Mouse (Mus musculus) regulatory T cell (primary cell): Measurements from ENCODE around the gene Gemin5.

Source experiments
- in situ Hi-C: fragments of 300-600 bp; cut with MboI, MseI; formaldehyde crosslinking; loops from one replicate; pipeline ENCODE4 v1.15.1; 2025; ENCODE audit warnings: high pct_unique_total_duplicates

Gene Gemin5

GRCm38 (mm10) chr11:58171459-58172091, 3.2 kb upstream of the Gemin5 start, which contains the start of gene Mrpl22:
Mrpl22 (plus strand) TSS chr11:58171661.
- in situ Hi-C loops, result loop anchor here (5.0 kb wide), 1 partner anchor 136 kb away; the partner anchor contains the start of gene Zfp692

DNA sequence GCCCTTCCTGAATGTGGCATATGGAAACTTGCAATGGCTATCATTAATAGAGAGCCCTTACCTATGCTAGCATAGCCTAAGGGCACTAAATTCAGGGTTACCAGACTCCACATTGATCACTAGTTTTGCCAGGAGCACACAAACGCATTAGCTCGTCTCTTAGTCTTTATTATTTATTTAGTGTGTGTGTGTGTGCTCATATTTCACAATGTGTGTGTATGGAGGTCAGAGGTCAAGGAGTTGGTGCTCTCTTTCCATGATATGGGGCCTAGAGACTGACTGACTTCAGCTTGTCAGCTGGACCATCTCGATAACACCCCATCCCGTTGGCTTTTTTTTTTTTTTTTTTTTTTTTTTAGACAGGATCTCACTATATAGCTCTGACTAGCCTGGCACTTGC, 1.3 kb upstream of the Gemin5 start:
- in situ Hi-C loops, result loop anchor here (5.0 to 10.0 kb wide), 2 partner anchors 138 to 215 kb away; partner anchors contain the start of gene Zfp692

GRCm38 (mm10) chr11:58167822-58168166, 545 bp downstream of the Gemin5 start:
- in situ Hi-C loops, result loop anchor here (10.0 kb wide), 1 partner anchor 213 kb away; no protein-coding TSS in a partner anchor

GRCm38 (mm10) chr11:58165072-58165471, 3.3 kb downstream of the Gemin5 start:
- in situ Hi-C loops, result loop anchor here (10.0 kb wide), 1 partner anchor 210 kb away; no protein-coding TSS in a partner anchor

GRCm38 (mm10) chr11:58156871-58157270, 11.5 kb downstream of the Gemin5 start:
- in situ Hi-C loops, result no loop called here

GRCm38 (mm10) chr11:58155458-58155857, 12.9 kb downstream of the Gemin5 start:
- in situ Hi-C loops, result no loop called here

- in situ Hi-C loops, result no loop called here
These were observed 22.1 kb downstream of the Gemin5 start for GRCm38 (mm10) chr11:58146241-58146640.

GRCm38 (mm10) chr11:58143704-58144426, 24.5 kb downstream of the Gemin5 start:
- in situ Hi-C loops, result no loop called here

DNA sequence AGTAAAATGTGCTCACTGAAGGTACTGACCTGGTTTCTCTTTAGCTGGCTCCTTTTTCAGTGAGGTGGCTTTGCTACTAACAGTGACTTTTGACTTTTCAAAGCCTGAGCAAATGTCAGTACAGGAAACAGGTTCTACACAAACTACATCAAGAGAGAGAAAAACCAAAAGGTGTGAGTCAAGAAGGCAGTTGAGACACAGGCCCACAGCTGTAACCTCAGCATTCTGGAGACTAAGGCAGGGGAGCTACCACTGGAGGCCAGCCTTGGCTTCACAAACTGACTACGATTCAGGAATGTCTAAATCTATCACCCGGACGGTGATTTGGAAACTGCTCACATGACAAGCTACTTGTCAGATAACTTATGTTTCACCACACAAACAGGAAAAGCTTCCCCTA, 28.9 kb downstream of the Gemin5 start:
- in situ Hi-C loops, result no loop called here

- in situ Hi-C loops, result no loop called here
These were observed 29.5 kb downstream of the Gemin5 start for GRCm38 (mm10) chr11:58138821-58139220.

DNA sequence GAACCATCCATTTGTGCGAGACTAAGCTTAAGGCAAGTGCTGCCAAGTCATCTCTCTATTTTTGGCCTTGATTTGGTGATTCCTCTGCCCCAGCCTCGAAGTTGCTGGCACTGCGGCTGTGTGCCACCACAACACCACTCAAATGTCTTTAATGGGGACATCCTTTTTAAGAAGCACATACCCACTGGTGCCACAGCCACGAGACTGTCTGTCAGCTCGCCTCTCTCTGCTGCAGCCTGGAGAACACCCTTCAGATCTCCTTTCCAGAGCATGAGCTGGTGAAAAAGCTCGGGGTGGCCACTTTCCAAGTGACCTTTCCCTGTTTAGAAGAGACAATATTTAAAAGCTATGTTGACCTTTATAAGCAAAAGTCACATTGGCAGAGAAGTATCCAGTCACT, 31.7 kb downstream of the Gemin5 start:
- in situ Hi-C loops, result no loop called here

- in situ Hi-C loops, result no loop called here
These were observed 33.0 kb downstream of the Gemin5 start for GRCm38 (mm10) chr11:58135296-58135695.

- in situ Hi-C loops, result no loop called here
These were observed 33.5 kb downstream of the Gemin5 start for GRCm38 (mm10) chr11:58134869-58135268.

- in situ Hi-C loops, result no loop called here
These were observed 36.3 kb downstream of the Gemin5 start for GRCm38 (mm10) chr11:58132026-58132425.

GRCm38 (mm10) chr11:58129302-58129843, 39.0 kb downstream of the Gemin5 start:
- in situ Hi-C loops, result no loop called here

DNA sequence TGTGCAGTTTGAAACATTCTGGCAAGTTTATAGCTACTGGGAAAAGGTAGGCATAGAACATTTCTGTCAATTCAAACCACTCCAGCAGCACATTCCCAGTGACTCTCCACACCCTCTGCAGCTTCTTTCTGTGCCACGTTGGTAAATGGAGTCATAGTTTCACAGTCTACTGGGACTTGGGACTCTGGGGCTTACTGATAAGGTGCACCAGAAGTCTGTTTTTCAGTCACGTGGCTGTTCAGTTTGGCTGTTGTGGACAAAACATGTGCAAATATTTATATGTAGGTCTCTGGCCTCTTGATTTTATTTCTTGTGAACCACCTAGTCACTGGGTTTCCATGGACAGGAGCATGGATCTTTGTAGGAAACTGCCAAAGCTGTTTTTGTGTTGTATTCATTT, 40.8 kb downstream of the Gemin5 start:
- in situ Hi-C loops, result no loop called here

GRCm38 (mm10) chr11:58126397-58127160, 41.8 kb downstream of the Gemin5 start:
- in situ Hi-C loops, result no loop called here

DNA sequence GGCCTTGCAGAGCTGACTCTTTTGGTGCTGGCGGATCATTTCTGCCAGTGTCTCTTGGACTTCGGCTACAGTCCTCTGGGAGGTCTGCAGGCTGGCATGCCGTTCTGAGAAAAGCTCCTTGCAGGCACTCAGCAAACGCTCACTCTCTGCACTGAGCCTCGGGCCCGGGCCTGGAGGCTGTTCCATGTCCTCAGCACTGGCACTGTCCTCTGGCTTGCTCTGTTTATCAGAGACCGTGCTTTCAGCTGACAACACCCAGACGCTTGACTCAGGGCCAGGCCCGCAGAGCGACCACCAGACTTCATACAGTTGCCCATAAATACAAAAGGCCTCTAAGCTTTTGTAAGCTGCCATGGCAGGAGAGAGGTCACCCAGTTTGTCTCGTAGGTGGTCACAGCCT, 43.3 kb downstream of the Gemin5 start:
- in situ Hi-C loops, result no loop called here

DNA sequence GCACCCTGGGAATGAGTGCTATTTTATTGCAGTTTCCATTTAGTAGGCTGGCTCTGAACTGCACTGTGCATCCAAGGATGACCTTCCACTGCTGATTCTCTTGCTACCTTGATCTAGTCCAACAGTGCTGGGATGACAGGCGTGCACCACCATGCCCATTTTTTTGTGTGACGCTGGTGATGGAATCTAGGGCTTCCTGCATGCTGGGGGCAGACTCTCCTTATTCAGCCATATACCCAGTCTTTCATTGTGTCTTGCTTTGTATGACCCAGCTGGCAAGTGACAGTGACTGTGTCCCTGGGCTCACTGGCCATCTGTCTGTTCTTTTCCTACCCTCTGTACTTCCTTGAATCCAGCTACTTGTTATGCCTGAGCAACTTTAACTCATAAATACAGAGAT, 44.6 kb downstream of the Gemin5 start:
- in situ Hi-C loops, result no loop called here

DNA sequence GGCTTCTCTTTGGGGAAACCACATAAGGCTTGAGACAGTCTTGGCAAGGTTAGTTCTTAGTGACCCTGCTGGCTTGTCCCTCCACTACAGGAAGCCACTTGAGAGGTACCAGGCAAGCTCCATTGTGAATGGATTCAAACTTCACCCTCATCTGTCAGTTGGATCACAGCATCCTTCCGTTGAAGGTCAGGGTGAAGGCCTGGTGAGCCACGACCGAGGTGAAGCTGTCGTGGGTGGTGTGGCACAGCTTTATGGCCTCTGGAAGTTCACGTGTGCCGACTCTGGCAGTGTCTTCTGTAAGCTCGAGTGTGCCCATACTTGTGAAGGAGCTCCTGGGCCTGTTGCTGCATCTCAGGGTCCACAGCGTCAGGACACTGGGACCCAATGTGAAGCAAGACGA, 47.0 kb downstream of the Gemin5 start:
- in situ Hi-C loops, result no loop called here

DNA sequence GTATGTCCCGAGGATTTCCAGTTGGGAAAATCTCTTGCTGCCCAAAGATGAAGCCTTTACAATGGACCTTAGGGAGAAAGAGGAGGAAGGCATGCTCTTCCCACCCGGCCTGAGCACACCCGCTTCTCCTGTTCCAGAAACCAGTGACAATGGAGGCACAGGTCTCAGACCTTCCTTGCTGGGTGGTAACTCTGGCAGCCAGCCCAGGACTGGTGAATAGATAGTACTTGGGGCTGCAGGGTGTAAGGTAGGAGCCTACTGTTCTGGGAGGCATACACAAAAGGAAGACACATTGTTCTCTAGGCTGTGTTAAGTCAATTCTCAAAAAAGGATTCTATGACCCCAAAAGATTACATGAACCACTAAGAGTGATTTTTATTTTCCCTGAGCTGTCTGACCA, 47.7 kb downstream of the Gemin5 start:
- in situ Hi-C loops, result no loop called here

DNA sequence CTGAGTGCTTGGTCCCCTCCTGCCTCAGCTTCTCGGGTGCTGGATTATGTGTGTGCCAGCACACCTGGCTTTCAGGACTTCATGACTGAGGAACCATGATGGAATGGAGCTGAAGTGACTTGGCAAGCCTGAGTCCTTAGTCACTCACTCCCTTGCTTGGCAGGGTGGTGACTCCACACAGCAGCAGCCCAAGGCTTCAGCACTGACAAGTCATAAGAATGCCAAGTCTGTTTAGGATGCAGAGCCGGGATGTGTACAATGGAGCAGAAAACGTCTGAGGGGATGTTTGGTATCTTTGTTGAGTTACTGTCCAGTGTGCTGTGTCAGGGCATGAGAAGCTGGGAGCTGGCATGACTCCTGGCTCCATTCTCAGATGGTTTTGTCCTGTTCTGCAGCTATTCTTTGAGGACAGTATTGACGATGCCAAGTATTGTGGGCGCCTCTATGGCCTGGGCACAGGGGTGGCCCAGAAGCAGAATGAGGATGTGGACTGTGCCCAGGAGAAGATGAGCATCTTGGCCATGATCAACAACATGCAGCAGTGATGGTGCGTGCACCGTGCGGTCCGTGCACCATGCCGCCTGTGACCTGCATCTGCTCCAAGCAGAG, 51.2 kb downstream of the Gemin5 start:
- in situ Hi-C loops, result no loop called here
